Mouse (Mus musculus) spleen, postnatal 10 days (tissue): ENCODE data around the gene Inca1.

Experiments used
- DNase-seq, 2 experiments: peaks; one replicate each; pipeline ENCODE4 v3.0.0; 2021 to 2022; ENCODE audit warnings: low spot score in 2 of 2

Inca1 gene

GRCm38 (mm10) chr11:70699722-70700556 lies at the start of gene Inca1, which contains the start of gene Kif1c:
Gene Inca1 (minus strand): TSS chr11:70700155.
Gene Kif1c (plus strand): TSS chr11:70700548.
- DNase-seq, result peak; percentile 96 to 97

DNA sequence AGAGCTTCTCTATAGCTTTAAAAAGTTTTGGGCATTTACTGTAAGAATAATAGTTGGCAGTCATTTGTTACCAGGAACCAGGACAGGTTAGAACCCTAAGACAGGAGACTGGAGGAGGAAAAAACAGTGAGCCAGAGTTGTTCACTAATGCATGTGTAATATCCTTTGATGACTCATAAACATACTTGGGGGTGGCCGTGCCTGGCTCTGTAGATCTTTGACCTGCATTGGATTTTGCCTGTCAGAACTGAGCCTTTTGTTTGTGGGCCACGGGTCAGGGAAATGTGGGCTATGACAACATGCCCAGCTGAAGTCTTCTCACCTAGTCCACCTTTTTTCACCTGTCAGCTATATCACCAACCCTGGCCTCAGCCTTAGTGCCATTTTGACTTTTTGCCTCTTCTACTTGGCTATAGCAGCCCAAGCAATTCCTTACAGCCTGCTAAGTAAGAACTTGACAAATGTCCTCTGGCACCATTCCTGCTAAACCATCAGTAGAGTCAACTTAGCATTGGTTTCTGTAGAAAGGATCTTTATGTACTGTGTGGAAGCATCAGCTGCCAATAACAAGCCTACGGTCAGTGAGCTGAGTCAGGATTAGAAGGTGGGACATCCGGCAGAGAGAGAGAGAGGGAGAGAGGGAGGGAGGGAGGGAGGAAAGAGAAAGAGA lies 48.1 kb upstream of the Inca1 start:
- no peak for DNase-seq

- no peak for DNase-seq
Measured at GRCm38 (mm10) chr11:70745636-70746035, 45.7 kb upstream of the Inca1 start.

- no peak for DNase-seq
Measured at GRCm38 (mm10) chr11:70742581-70743459, 42.9 kb upstream of the Inca1 start.

DNA sequence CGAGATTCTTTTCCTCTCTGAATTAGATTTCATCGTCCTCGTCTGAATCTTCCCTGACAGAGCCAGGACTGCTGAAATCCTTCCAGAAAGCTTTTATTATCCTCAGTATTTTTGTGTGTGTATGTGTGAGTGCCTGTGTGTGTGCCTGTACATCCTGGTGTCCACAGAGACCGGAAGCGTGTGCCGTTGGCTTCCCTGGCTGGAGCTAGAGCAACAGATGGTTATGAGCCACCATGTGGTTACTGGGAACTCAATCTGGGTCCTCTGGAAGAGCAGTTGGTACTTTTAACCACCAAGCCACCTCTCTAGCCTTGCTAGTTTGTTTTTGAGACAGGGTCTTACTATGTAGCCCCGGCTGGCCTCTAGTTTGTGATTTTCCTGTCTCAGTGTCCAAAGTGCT lies 42.2 kb upstream of the Inca1 start:
- no peak for DNase-seq

DNA sequence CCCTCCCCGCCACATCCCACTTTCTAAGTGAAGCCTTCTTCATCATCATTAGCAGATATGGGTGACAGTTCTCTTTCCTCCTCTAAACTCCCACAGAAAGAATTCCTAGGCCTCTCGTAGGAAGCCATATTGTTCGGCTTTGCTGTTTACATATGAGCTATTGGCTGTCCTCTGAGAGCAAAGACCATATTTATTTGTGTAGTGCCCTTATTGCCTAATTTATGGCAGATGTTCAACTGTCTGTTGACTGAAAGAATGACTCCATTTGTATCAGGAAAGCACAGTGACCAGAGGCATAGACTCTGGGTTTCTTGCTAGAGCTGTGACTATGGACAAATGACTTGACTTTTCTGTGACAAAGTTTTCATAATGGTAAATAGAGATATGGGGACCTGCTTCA lies 41.6 kb upstream of the Inca1 start:
- DNase-seq, result no peak

GRCm38 (mm10) chr11:70737749-70738148 lies 37.8 kb upstream of the Inca1 start:
- DNase-seq, result no peak

DNA sequence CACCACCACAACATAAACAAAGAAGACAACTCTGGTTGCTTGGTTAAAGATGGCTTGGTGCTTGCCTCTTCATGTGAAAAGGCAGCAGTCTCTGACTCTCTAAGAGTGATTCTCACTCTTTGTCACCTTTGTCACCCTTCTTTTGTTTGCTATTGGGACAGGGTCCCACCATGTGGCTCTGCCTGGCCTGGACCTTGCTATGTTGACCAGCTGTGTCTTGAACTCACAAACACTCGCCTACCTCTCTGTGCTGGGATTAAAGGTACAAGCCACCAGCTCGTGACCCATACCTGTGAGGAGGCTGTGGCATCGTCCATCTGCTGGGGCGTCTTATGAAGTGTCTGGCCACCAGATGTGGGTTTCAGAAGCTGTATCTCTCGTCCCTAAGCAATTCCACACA lies 33.3 kb upstream of the Inca1 start:
- no peak for DNase-seq

DNA sequence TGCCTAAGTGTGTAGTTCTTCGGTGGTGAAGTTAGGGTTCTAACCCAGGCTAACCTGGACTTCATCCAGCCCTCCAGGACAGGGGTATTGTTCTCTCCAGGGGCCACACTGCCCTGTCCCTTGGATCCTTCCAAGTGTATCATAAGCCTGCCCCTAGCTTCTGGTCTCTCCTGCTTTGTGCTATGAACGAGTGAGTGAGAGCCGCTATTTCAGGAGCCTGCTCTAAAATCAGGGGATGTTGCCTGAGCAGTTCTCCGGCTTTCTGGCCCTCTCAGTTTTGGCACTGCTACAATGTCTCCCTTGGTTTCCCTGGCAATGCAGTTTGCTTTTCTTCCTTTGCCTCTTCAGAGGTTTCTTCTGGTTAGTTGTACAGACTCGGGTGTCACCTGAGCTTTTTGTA lies 31.2 kb upstream of the Inca1 start:
- DNase-seq, result no peak

GRCm38 (mm10) chr11:70730427-70731038 lies 30.6 kb upstream of the Inca1 start:
- DNase-seq, result no peak

DNA sequence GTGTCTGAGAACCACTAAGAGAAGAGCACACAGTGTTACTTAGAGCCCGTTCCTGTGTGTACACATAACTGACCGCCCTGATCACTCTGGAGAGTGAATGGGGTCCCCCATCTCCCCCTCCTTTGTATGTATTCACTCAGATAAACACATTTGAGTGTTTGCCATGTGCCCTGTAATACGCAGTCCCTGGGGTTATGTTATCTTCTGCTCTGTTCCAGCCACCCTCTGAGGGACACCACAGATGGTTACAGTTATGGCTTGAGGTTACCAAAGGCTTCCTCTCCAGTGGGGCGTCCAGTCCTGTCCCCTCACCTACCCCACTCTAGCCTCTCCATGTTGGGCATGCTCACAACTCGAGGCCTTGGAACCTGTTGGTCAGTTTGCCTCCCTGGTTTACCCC lies 27.4 kb upstream of the Inca1 start:
- no peak for DNase-seq

- no peak for DNase-seq
Measured at GRCm38 (mm10) chr11:70726585-70726984, 26.6 kb upstream of the Inca1 start.

GRCm38 (mm10) chr11:70724706-70725105 lies 24.8 kb upstream of the Inca1 start:
- no peak for DNase-seq

DNA sequence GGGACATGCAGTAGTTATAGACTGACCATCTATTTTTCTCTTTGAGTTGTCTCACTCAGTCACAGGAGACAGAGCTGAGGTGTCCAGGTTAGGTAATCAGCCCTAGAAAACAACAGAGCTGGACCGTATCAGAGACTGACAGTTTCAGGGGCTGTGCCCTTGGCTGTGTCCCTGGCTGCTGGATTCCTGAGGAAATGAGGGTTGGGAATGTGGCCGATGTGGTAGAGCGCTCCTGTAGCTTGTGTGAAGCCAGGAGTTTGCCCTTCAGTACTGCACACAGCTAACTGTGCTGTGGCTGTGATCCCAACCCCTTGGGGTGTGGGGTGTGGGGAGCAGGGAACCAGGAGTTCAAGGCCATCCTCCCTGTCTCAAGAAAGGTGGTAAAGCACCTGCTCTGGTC lies 21.1 kb upstream of the Inca1 start:
- no peak for DNase-seq

- peak in 1 of 2 experiments; percentile 30 for DNase-seq
Measured at GRCm38 (mm10) chr11:70720567-70720966, 20.6 kb upstream of the Inca1 start.

DNA sequence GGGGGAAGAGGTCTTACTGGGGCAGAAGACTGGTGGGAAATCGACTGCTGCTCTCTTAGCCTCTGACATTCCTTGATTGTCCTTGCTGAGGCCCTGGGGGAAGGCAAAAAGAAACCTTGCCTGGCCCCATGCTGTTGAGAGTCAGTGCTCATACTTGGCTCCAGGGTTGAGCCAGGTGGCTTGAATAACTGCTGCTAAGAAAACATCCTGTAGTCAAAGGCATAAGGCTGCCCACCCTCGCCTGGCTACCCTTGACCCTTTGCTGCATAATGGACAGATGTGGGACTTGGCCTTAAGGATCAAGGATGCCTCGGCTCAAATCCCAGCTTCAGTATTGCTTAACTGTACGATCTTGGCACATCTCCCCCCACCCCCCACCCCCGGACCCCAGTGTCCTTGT lies 18.5 kb upstream of the Inca1 start:
- no peak for DNase-seq

GRCm38 (mm10) chr11:70715832-70716231 lies 15.9 kb upstream of the Inca1 start:
- no peak for DNase-seq

DNA sequence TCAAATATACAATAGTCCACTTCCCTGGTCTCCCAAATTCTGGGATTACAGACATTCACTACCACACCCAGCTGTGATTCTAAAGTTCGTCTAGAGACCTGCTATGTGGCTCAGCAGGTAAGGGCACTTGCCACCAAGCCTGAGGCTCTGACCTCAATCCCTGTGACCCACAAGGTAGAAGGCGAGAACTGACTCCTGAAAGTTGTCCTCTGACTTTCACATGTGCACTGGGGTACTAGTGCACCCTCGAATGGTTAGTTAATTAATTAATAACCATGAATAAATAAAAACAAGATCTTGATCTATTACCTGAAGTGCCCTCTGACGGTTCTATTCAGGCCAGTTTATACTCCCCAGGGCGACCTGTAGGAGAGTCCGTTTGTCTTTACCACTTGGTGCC lies 13.3 kb upstream of the Inca1 start:
- DNase-seq, result no peak

DNA sequence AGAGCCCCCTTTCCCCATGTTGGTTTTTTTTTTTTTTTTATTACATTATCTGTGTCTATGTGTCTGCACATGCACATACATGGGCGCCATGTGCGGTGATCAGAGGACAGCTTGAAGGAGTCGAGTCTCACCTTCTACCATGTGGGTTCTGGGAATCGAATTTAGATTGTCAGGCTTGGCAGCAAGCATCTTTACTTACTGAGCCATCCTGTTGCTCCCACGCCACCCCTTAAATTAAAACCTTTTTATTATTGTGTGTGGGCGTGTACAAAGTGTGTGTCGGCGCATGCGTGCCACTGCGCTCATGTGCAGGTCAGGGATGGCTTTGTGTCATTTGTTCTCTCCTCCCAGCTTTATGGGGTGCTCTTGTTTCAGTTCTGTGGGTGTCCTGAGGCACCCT lies 11.1 kb upstream of the Inca1 start:
- no peak for DNase-seq

DNA sequence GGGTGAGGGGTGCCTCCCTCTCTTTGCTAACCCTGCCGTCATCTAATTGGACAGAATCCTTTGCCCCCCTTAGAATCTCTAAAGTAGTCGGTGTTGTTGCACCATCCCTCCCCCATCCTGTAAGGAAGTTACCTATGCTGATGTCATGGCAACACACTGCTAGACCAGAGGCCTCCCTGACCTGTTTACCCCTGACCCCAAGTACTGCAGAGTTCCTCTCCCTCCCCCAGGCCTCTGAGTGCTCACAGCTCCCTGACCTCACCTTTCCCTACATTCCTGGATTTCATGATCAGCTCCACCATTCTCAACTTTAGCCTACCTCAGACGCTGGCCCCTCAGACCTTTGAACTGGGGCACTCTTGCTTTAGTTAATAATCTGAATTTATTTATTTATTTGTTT lies 6.2 kb upstream of the Inca1 start:
- no peak for DNase-seq

DNA sequence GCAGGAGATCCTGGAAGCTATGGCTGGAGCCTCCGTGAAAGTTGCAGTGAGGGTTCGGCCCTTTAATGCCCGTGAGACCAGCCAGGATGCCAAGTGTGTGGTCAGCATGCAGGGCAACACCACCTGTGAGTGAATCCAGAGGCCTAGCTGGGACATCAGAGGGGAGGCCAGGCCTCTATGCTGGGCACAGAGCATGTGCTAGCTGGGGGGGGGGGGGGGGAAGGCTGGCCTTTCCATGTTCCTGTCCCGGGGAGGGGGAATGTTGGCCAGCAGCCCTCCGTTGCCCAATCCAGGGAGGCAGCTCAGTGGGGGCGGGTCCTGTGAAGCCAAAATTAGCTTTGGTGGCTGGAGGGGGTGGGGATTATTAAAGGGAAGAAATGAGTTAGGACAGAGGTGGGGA lies 2.8 kb upstream of the Inca1 start:
- DNase-seq, result no peak
